Mouse (Mus musculus): ENCODE measurements around the gene Abi3.

The Abi3 gene

DNA sequence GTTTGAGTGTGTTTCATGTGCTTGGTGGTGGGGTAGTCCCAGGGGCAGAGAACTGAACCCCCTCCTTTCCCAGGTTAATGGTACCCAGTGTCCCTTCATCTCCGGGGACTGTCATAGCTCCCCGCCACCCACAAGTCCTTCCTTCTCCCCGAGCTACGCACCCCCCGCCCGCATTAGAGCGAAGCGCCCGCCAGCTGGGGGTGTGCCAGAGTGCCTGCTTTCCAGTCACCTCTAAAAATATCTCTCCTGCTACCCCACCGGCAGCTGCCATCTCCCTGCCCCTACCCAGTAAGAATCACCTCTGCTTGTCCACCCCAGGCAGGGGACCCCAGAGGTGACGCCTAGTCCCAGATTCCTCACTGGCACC, 17.4 kb downstream of the Abi3 start:
- DNase-seq: peak; percentile 72 to 81

DNA sequence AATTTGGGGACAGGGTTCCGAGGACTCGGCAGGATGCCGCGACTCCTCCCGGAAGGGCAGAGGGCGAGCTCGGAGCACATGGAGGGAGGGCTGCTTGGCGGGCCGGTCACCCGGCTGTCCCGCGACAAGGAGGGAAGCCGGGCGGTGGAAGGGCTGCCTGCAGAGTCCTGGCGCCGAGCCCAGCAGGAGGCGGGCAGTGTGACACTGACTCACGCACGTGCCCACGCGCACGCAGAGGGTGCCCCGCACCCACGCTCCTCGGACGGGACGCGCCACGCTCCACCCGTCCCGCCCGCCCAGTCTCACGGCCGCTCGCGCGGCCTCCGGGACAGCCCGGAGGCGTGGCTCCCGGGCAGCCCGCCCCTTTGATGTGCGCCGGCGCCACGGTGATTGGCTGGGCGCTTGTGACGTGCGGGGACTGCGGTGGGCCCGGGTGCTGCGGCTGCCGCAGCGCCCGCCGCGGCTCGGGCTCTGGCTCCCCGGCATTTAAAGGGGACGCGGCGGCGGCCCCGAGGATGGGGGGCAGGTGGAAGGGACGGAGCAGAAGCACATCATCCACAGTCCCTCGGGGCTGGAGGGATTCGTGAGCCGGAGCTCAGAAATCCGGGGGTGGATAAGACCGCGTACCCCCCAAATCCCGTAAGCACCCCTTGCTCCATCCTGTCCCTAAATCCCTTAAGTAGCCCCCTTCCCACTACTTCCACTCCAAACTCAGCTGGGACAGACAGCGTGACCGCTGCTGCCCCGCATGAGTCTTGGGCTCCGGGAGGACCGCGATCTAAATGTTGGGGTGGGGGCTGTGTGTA, 18.0 kb downstream of the Abi3 start, which contains the start of gene Phospho1:
Phospho1 (plus strand) TSS at position 429 of the 806 bp plus-strand sequence.
- peak; percentile 91 to 93 for DNase-seq

DNA sequence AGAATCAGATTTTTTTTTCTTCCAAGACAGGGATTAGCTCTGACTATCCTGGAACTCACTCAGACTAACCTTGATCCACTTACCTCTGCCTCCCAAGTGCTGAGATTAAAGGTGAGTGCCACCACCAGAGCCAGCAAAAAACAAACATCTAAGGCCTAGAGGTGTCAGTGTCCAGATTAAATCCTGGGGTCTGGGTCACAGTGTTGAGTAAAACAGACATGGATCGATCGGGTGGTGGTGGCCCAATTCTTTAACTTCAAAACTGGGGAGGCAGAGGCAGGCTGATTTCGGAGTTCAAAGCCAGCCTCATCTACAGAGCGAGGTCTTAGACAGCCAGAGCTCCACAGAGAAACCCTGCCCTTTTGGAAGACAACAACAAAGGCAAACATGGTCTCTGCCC, 19.8 kb downstream of the Abi3 start:
- DNase-seq: no peak

DNA sequence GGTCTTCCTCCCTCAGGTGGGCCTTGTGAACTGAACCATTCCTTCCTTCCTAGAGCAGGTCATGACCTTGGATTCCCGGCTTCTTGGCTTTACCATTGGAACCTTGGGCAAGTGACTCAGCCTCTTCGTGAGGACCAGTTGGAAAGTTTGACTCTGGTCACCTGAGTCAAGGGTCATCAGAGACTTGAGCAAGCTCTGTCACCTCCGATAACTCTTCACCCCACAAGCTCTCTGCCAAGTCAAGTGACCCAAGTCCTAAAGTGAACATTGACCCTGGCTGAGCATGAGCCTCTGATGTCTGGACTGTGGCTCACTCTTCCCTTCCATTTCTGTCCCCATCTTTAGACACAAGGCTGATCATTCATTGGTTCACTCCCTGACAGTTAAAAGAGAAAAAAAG, 20.8 kb downstream of the Abi3 start:
- no peak for DNase-seq

GRCm38 (mm10) chr11:95819138-95819537, 23.1 kb downstream of the Abi3 start:
- DNase-seq: no peak

- DNase-seq: no peak
Measured at GRCm38 (mm10) chr11:95815412-95815811, 26.9 kb downstream of the Abi3 start.

DNA sequence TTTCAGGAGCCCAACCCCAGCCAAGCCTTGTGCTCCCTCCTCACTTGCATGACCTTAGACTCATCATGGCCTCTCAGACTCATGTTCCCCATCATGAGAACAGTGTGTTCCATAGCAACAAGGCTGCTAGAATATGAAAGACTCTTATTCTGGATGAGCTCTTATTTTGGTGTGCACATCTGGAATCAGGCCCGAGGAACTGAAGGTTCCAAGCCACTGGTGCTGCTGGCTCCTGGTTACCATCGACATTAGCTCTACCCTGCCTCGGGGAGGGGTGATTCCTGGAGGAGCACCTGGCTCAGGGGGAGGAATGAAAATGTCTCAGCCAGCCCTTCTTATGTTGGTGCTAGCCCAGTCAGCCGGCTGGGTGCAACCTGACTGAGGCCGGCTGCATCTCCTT, 27.4 kb downstream of the Abi3 start:
- no peak for DNase-seq

DNA sequence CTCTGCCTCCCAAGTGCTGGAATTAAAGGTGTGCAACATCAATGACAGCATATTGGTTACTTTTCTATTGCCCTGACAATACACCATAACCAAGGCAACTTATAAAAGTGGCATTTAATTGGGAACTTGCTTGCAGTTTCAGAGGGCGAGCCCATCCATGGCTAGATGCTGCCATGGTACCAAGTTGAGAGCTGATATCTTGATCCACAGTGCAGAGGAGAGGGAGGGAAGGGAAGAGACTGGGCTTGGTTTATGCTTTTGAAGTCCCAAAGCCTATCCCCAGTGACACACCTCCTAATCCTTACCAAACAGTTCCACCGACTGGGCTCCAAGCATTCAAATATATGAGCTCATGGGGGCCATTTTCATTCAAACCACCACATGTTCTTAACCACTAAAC, 28.2 kb downstream of the Abi3 start:
- DNase-seq: no peak

GRCm38 (mm10) chr11:95812224-95812623, 30.1 kb downstream of the Abi3 start:
- no peak for DNase-seq

- DNase-seq: no peak
Measured at GRCm38 (mm10) chr11:95811741-95812140, 30.5 kb downstream of the Abi3 start.

DNA sequence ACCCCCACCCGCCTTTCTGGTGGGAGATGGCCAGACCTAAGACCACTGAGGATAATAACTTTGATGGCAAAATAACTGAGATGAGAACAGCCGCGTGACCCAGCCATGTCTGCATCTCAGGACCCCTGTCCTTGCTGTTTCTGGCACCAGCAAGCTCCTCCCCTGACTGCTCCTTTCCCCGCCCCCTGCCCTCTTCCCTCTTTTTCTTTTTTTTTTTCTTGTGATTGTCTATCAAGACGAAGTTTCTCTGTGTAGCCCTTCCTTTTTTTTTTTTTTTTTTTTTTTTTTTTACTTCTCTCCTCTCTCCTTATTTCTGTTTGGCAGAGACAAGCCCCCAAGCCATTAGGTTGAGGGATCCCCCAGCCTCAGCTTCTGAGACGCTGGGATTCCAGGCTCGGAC, 31.4 kb downstream of the Abi3 start:
- no peak for DNase-seq

DNA sequence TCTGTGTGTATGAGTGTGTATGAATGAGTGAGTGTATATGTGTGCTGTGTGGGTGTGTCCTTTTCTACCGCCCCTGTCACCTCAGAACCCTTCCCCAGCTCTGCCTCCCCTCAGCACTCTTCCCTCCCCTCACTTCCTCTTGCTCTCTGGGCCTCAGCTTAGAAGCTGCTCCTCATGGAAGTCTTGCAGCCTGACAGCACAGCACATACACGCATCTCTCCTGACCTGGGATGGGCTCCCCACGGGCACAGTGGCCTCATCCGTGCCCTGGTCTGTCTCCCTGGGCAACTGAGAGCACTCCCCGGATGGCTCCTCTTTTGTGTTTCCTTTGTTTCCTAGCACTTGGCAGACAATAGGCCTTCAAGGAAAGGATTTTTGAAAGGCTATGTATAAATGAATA, 32.7 kb downstream of the Abi3 start:
- no peak for DNase-seq

DNA sequence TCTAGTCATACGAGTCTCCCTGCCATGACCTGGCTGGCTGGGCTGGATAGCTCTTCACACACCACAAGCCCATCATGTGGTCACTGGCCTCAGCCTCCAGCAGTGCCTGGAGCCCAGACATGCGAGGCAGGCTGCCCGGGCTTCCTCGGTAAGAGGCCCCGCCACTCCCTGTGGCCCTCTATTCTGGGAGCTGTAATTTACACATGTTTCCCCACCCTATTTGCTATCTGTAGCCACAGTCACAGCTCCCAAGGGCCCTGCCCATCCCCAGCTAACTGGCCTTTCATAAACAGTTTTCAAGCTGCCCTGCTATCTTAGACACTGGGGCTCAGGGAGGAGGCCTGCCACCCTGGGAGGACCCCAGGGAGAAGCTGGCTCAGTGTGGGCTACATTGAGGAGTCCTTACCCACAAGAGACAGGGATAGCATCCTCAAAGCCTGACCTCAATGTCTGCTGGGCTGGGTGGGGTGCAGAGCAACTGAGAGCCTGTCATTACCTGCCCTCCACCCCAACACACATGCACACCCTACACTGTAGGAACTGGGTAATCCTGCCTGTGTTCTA, 33.7 kb downstream of the Abi3 start:
- no peak for DNase-seq

DNA sequence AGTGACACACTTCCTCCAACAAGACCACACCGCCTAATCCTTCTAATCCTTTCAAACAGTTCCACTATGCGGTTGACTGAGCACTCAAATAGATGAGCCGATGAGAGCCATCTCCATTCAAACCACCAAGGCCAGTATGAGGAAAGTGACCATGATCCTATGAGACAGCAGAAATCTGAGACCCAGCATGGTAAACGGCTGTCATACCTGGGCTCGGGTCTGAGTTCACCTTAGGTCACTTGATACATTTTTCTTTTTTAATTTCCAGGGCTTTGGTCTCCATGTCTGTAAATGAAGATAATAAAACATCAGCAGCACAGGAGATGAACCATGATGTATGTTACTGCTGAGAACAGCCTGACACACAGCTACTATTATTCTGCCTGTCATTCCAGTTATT, 34.4 kb downstream of the Abi3 start:
- DNase-seq: no peak

DNA sequence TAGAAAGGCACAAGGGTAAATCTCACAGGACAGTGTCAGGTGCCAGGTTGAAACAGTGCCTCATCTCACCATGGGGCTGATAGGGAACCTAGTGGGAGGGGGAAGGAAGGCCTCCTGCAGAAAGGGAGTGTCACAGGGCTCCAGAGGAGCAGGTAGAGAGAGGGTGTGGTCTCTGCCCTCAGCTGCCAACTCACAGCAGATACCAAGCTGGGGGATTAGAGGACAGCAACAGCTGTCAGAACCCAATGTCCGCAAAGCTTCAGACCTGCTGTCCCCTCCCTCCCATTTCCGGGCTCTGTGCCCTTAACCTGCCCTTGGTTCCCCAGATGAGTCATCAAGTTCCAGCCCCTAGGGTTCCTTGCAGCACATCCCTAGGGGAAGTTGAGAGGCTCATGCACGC, 36.7 kb downstream of the Abi3 start:
- DNase-seq: no peak

DNA sequence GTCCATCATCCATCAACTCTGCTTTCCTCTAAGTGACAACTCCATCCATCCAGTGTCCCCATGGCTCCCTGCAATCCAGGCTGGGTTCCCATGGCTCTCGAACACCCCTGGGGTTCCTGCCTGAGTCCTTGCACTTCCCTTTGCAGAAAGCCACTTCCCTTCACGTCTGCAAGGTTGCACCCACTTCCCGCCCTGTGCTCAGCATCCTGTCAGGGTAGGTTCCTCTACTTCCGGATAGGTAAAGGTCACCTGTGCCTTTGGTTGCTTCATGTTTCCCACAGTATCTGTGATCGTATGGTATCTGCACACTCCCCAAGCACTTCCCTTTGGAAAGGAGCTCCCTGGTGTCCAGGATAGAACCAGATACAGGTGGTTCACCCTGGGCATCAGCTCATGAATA, 37.3 kb downstream of the Abi3 start:
- DNase-seq: no peak

- no peak for DNase-seq
Measured at GRCm38 (mm10) chr11:95795582-95795981, 46.7 kb downstream of the Abi3 start.

DNA sequence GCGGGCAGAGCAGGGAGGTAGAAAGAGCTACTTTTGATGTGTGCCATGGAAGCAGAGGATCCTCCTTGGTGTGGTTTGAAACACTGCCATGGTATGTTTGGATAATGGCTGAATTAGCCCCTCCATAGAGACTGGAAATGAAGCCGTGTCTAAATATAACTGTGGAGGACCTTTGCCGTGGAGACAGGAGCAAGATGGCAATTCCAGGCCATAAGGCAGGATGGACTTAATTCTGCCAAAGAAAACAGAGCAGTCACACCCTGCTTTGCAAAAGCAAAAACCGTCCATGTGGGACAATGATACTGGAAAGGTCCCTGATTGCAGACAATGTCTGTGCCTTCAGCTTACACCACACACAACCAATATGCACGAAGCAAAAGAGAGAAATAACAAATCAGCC, 48.1 kb downstream of the Abi3 start:
- DNase-seq: no peak

- DNase-seq: no peak
Measured at GRCm38 (mm10) chr11:95792950-95793509, 49.2 kb downstream of the Abi3 start.

DNA sequence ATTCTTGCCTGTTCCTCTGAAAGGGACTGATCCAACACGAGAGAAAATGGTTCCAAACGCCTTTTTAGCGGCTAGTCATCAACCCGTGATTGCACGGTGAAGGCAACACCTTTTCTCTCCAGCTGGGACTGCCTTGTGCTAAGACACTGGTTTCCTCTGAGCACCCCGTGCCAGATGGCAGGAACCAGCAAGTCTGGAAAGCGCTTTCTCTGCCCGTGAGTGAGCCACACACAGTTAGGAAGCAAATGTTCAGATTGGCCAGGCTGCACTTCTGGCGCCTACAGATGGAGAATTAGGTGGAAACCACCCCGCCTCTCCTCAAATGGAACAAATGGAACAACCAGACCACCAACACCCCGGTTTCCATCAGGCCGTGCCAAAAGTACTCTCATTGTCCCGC, 50.5 kb downstream of the Abi3 start:
- peak; percentile 41 to 46 for DNase-seq

DNA sequence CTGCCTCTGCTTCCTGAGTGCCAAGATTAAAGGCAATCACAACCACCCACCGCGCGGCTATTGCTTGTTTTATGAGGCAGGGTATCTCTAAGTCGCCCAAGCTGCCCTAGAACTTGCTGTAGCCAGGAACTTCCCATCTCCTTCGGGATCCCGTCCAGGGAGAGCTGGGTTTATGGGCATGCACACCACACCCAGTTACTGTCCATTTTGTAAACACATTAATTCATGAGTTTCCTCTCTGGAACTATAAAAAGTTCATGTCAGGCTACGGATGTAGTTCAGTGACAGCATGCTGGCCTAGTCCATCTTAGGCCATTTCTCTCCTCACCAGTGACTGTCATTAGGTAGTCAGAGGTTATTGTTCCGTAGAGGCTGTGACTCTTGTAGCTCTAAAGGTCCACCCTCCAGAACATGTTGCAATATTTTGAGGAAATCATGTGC, 52.8 kb downstream of the Abi3 start:
- DNase-seq: no peak

DNA sequence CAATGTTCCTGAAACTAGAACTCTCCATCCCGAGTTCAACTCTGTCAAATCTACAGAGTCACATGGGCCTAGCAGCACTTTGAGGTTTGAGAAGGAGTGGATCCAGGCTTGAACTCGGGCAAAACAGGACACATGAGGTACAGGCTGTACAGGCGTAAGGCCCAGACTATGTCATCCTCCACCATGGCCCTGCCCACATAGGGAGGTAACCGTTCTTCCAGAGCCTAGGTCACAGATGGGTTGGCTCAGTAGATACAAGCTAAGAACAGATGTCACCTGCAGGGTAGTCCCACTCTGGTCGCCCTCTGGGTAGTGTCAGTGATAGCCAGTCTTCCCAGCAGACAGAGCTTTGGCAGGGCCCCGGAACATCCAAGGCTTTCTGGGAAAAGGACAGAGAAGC, 55.8 kb downstream of the Abi3 start:
- DNase-seq: no peak

DNA sequence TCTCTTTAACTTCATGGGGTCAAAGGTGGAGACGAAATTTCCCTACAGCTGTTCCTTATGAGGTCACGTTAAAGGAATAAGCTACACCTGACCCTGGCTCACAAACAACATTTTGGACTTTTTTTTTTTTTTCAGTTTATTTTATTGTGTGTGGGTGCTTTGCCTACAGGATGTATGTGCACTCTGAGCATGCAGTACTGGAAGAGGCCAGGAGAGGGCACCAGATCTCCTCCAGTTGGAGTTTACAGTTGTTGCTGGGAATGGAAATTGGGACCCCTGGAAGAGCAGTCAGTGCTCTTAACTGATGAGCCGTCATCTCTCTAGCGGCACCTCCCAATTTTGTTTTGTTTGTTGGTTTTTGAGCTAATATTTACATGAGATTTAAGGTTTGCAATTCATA, 56.6 kb downstream of the Abi3 start:
- DNase-seq: no peak

- no peak for DNase-seq
Measured at GRCm38 (mm10) chr11:95783958-95784357, 58.3 kb downstream of the Abi3 start.

Measured in cerebellum, postnatal 36 days (tissue).